Mouse (Mus musculus): ENCODE measurements around the gene Pten.
"Not testable (repeated sequence)": the region's sequence is repeated elsewhere in the genome, so short reads cannot be mapped to it uniquely, and the experiment has no call there.

Gene Pten

GRCm38 (mm10) chr19:32755104-32755791, 2.0 kb upstream of the Pten start:
- no peak for DNase-seq

GRCm38 (mm10) chr19:32755792-32756635, 1.3 kb upstream of the Pten start:
- peak; percentile 98 to 99 for DNase-seq

- no peak for DNase-seq
Measured at GRCm38 (mm10) chr19:32756636-32756899, 729 bp upstream of the Pten start.

- DNase-seq, result peak; percentile 23 to 72
Measured at GRCm38 (mm10) chr19:32757831-32758792, 815 bp downstream of the Pten start.

- DNase-seq, result no peak
Measured at GRCm38 (mm10) chr19:32758793-32759161, 1.5 kb downstream of the Pten start.

- DNase-seq, result no peak
Measured at GRCm38 (mm10) chr19:32759357-32760024, 2.2 kb downstream of the Pten start.

- DNase-seq, result no peak
Measured at GRCm38 (mm10) chr19:32760499-32760898, 3.2 kb downstream of the Pten start.

- no peak for DNase-seq
Measured at GRCm38 (mm10) chr19:32761162-32761561, 3.9 kb downstream of the Pten start.

GRCm38 (mm10) chr19:32762493-32762892, 5.2 kb downstream of the Pten start:
- DNase-seq, result no peak

GRCm38 (mm10) chr19:32778411-32778810, 21.1 kb downstream of the Pten start:
- no peak for DNase-seq

- no peak for DNase-seq
Measured at GRCm38 (mm10) chr19:32779131-32779530, 21.8 kb downstream of the Pten start.

GRCm38 (mm10) chr19:32781305-32782071, 24.2 kb downstream of the Pten start:
- no peak for DNase-seq

GRCm38 (mm10) chr19:32787388-32787787, 30.1 kb downstream of the Pten start:
- DNase-seq, result peak; percentile 8 to 27

GRCm38 (mm10) chr19:32788016-32788415, 30.7 kb downstream of the Pten start:
- not testable (repeated sequence) for DNase-seq

GRCm38 (mm10) chr19:32789535-32789934, 32.2 kb downstream of the Pten start:
- DNase-seq, result no peak

- peak; percentile 88 to 89 for DNase-seq
Measured at GRCm38 (mm10) chr19:32792610-32793009, 35.3 kb downstream of the Pten start.

- no peak for DNase-seq
Measured at GRCm38 (mm10) chr19:32793901-32794300, 36.6 kb downstream of the Pten start.

- DNase-seq, result no peak
Measured at GRCm38 (mm10) chr19:32800557-32800956, 43.3 kb downstream of the Pten start.

- no peak for DNase-seq
Measured at GRCm38 (mm10) chr19:32804703-32805102, 47.4 kb downstream of the Pten start.

GRCm38 (mm10) chr19:32807610-32808009, 50.3 kb downstream of the Pten start:
- DNase-seq, result no peak

- peak in 1 of 2 experiments; percentile 63 for DNase-seq
Measured at GRCm38 (mm10) chr19:32808690-32809089, 51.4 kb downstream of the Pten start.

- DNase-seq, result no peak
Measured at GRCm38 (mm10) chr19:32809117-32809516, 51.8 kb downstream of the Pten start.
